Mouse (Mus musculus): ENCODE data around the gene Pstpip1.

Gene Pstpip1

GRCm38 (mm10) chr9:56151745-56152481 lies 62.2 kb downstream of the Pstpip1 start:
- no peak for DNase-seq (ENCODE audit: low spot score)

GRCm38 (mm10) chr9:56152482-56153007 lies 62.8 kb downstream of the Pstpip1 start:
- no peak for DNase-seq (ENCODE audit: low spot score)

- peak; percentile 59 for DNase-seq (ENCODE audit: low spot score)
Measured at GRCm38 (mm10) chr9:56154572-56154971, 64.8 kb downstream of the Pstpip1 start.

- DNase-seq (ENCODE audit: low spot score), result no peak
Measured at GRCm38 (mm10) chr9:56158077-56158476, 68.3 kb downstream of the Pstpip1 start.

- DNase-seq (ENCODE audit: low spot score), result no peak
Measured at GRCm38 (mm10) chr9:56159456-56159855, 69.7 kb downstream of the Pstpip1 start.

GRCm38 (mm10) chr9:56160341-56161141 lies 70.8 kb downstream of the Pstpip1 start:
- DNase-seq (ENCODE audit: low spot score), result peak; percentile 94

- DNase-seq (ENCODE audit: low spot score), result no peak
Measured at GRCm38 (mm10) chr9:56165377-56165776, 75.6 kb downstream of the Pstpip1 start, which contains the start of gene Tspan3. Gene Tspan3 (minus strand): TSS chr9:56165477.

GRCm38 (mm10) chr9:56166161-56166560 lies 76.4 kb downstream of the Pstpip1 start:
- no peak for DNase-seq (ENCODE audit: low spot score)

GRCm38 (mm10) chr9:56167690-56168089 lies 77.9 kb downstream of the Pstpip1 start:
- DNase-seq (ENCODE audit: low spot score), result no peak

GRCm38 (mm10) chr9:56175316-56175715 lies 85.6 kb downstream of the Pstpip1 start:
- no peak for DNase-seq (ENCODE audit: low spot score)

- DNase-seq (ENCODE audit: low spot score), result no peak
Measured at GRCm38 (mm10) chr9:56177354-56177753, 87.6 kb downstream of the Pstpip1 start.
